Mouse (Mus musculus): ENCODE measurements at regions not wholly inside any gene's neighbourhood (a gene's known extent, or its start where the extent isn't known, plus 50 kb on each side); places are given as distances from the start of the nearest gene placed in this dataset.

- Histone ChIP-seq H3K36me3 (ENCODE audit: insufficient read depth, low read length) (no peaks in the 10 kb centered on the region), H3K4me1 (ENCODE audit: insufficient read depth, low read depth, low read length) (no peaks in the 10 kb centered on the region), H3K27me3 (replicated peaks; ENCODE audit: insufficient read depth, low read length) (no peaks in the 10 kb centered on the region), H3K4me2 (replicated peaks; ENCODE audit: low read depth, low read length) (no peak overlapping the region), H3K4me3 (ENCODE audit: low read depth, low read length) (no peak overlapping the region), H3K9ac (replicated peaks; ENCODE audit: low read depth) (no peak overlapping the region), H3K9me3 (ENCODE audit: low read length) (no peaks in the 10 kb centered on the region), H3K27ac (ENCODE audit: low read length) (no peak overlapping the region)
- TF ChIP-seq CTCF (IDR thresholded peaks at IDR 0.05) (no peak), EP300 (IDR thresholded peaks at IDR 0.05) (no peak)
- ATAC-seq (no peak), DNase-seq (ENCODE audit: low spot score) (no peak)
These were observed 1018.4 kb downstream of the Car8 start for GRCm38 (mm10) chr4:7220426-7220825.

DNA sequence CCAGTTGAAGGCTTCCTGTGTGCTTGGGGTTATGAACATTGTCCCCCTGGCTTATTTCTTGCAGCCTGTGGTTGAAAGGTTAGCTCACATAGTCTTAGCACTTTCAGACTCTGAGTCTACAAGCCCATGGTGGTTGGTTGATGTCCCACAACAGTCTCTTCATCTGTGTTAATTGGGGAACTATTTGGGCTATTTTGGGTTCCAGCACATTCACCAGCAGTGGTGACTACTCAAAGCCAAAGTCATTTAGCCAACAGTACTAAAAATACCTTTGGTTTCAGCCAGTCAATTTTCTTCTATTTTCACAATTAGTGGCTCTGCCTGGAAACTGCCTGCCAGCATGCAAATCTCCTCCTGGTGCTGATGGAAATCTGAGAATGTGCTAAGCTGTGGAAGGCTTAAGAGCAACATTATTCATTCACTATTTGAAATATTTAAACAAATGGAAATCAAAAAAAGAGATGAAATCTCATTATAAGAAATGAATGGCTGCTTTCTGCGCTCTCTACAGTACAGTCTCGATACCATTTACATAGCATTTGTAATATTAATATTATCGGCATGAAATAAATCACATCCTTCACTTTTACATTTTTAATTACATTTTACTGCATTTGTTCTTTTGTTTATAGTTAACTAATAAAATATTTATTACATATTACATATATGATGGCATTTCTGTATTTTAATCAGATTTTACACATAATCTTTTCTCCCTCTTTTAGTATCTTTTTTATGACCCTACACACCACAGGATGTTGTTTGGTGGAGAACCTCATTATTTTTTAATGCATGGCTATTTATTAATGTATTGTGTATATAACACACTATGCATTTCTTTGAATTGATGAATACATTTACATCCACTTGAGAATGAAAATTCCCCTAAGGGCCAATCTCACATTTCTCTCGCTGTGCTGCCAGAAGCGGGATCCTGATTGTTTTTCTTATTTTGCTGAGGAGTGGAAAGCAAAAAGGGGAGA is 1023.5 kb downstream of the Car8 start:
- Histone ChIP-seq H3K4me2 (replicated peaks; ENCODE audit: low read depth, low read length) (no peak overlapping the region), H3K36me3 (ENCODE audit: insufficient read depth, low read length) (no peaks in the 10 kb centered on the region), H3K27ac (ENCODE audit: low read length) (no peak overlapping the region), H3K9ac (replicated peaks; ENCODE audit: low read depth) (no peak overlapping the region), H3K4me3 (ENCODE audit: low read depth, low read length) (no peak overlapping the region), H3K9me3 (ENCODE audit: low read length) (no peaks in the 10 kb centered on the region), H3K27me3 (replicated peaks; ENCODE audit: insufficient read depth, low read length) (no peaks in the 10 kb centered on the region), H3K4me1 (ENCODE audit: insufficient read depth, low read depth, low read length) (no peaks in the 10 kb centered on the region)
- DNase-seq (ENCODE audit: low spot score), result no peak
- TF ChIP-seq CTCF (IDR thresholded peaks at IDR 0.05) (no peak), EP300 (IDR thresholded peaks at IDR 0.05) (no peak)
- 92% methylated on average over 5 of the region's 5 CpGs for WGBS
- no peak for ATAC-seq

DNA sequence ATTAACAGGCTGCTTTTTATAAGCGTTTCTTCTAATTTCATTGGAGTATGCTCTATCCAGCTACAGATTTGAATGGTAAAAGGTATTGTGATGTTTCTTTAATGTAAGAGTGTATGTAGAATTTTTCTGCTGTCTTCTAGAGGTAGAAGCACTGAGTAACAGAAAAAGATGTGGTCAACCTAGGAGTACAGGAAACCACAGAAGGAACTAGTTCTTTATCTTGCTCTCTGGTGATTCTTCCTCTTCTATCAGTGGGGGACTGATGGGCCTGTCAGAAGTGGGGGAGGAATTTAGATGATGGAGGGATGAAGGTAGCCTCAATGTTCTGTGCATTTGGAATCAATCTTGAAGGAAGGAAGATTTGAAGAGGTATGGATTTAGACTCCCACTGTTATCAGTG is 1031.9 kb downstream of the Car8 start:
- H3K27me3 ChIP-seq (replicated peaks; ENCODE audit: insufficient read depth, low read length), result no peaks in the 10 kb centered on the region
- H3K9ac ChIP-seq (replicated peaks; ENCODE audit: low read depth), result no peak overlapping the region
- H3K36me3 ChIP-seq (ENCODE audit: insufficient read depth, low read length), result no peaks in the 10 kb centered on the region
- H3K27ac ChIP-seq (ENCODE audit: low read length), result no peak overlapping the region
- WGBS, result 83% methylated on average over 1 of the region's 1 CpGs
- H3K4me3 ChIP-seq (ENCODE audit: low read depth, low read length), result no peak overlapping the region
- no peak overlapping the region for H3K4me2 ChIP-seq (replicated peaks; ENCODE audit: low read depth, low read length)
- H3K9me3 ChIP-seq (ENCODE audit: low read length), result no peaks in the 10 kb centered on the region
- no peaks in the 10 kb centered on the region for H3K4me1 ChIP-seq (ENCODE audit: insufficient read depth, low read depth, low read length)
- TF ChIP-seq CTCF (IDR thresholded peaks at IDR 0.05) (no peak), EP300 (IDR thresholded peaks at IDR 0.05) (no peak)
- DNase-seq (ENCODE audit: low spot score) (no peak), ATAC-seq (no peak)

DNA sequence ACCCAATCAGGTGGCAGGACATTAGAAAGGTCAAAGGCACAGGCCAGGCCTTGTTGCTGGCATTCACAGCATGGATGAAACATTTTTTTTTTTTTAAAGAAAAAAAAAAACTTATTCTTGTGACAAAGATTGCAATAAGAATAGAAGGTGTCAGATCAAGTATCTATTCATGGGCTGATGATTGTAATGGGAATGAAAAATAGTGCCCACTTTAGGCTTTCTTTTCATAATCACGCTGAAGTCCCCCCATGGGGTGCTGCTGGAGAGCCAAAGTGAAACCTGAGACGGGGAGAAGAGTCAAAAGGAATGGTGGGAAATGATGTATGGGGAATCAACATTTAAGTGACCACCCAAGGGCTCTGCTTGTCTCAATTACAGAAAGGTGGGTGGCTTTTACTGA is 1037.0 kb downstream of the Car8 start:
- H3K36me3 ChIP-seq (ENCODE audit: insufficient read depth, low read length), result no peaks in the 10 kb centered on the region
- ATAC-seq (no peak), DNase-seq (ENCODE audit: low spot score) (no peak)
- no peaks in the 10 kb centered on the region for H3K9me3 ChIP-seq (ENCODE audit: low read length)
- WGBS, result 57% methylated on average over 2 of the region's 2 CpGs
- no peak for TF ChIP-seq EP300 (IDR thresholded peaks at IDR 0.05)
- no peak for TF ChIP-seq CTCF (IDR thresholded peaks at IDR 0.05)
- H3K27ac ChIP-seq (ENCODE audit: low read length), result no peak overlapping the region
- H3K27me3 ChIP-seq (replicated peaks; ENCODE audit: insufficient read depth, low read length), result no peaks in the 10 kb centered on the region
- H3K4me3 ChIP-seq (ENCODE audit: low read depth, low read length), result no peak overlapping the region
- no peaks in the 10 kb centered on the region for H3K4me1 ChIP-seq (ENCODE audit: insufficient read depth, low read depth, low read length)
- H3K4me2 ChIP-seq (replicated peaks; ENCODE audit: low read depth, low read length), result no peak overlapping the region
- no peak overlapping the region for H3K9ac ChIP-seq (replicated peaks; ENCODE audit: low read depth)

DNA sequence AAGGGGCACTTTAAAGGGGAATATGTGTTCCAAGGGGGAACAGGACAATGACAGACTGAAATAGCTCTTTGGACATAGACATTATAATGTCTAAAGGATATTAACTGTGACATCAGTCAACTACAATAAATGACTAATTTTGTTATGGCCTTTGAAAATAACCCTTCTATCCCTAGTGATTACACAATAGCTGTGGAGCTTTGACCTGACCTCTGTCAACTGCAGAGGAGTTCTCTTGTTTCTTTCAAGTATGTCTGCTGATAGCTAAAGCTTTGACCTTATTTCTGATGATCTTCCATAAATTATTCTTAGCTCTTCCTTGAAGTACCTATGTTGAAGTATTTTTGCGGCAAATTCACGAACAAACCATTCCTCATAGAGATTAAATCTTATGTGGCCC is 1038.9 kb downstream of the Car8 start:
- Histone ChIP-seq H3K36me3 (ENCODE audit: insufficient read depth, low read length) (no peaks in the 10 kb centered on the region), H3K4me3 (ENCODE audit: low read depth, low read length) (no peak overlapping the region), H3K4me2 (replicated peaks; ENCODE audit: low read depth, low read length) (no peak overlapping the region), H3K9ac (replicated peaks; ENCODE audit: low read depth) (no peak overlapping the region), H3K9me3 (ENCODE audit: low read length) (no peaks in the 10 kb centered on the region), H3K4me1 (ENCODE audit: insufficient read depth, low read depth, low read length) (no peaks in the 10 kb centered on the region), H3K27ac (ENCODE audit: low read length) (no peak overlapping the region), H3K27me3 (replicated peaks; ENCODE audit: insufficient read depth, low read length) (no peaks in the 10 kb centered on the region)
- DNase-seq (ENCODE audit: low spot score), result no peak
- TF ChIP-seq CTCF (IDR thresholded peaks at IDR 0.05) (no peak), EP300 (IDR thresholded peaks at IDR 0.05) (no peak)
- 86% methylated on average over 2 of the region's 2 CpGs for WGBS
- no peak for ATAC-seq

DNA sequence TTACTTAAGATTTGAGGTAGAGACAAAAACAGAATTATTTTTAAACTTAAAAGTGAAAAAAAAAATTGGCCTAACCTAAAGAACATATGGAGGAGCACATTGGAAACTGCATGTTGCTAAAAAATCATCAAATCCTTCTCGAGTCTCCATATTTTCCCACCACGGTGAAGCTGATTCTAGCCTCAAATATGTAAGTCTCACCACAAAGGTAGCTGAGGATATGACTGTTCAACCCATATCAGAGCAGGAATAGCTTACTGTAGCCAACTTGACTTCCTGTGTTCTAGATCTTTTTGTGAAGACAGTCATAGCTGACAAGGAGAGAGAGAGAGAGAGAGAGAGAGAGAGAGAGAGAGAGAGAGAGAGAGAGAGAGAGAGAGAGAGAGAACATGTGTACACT is 1039.8 kb downstream of the Car8 start:
- TF ChIP-seq CTCF (IDR thresholded peaks at IDR 0.05), result no peak
- TF ChIP-seq EP300 (IDR thresholded peaks at IDR 0.05), result no peak
- DNase-seq (ENCODE audit: low spot score), result no peak
- Histone ChIP-seq H3K36me3 (ENCODE audit: insufficient read depth, low read length) (no peaks in the 10 kb centered on the region), H3K9me3 (ENCODE audit: low read length) (no peaks in the 10 kb centered on the region), H3K27ac (ENCODE audit: low read length) (no peak overlapping the region), H3K9ac (replicated peaks; ENCODE audit: low read depth) (no peak overlapping the region), H3K27me3 (replicated peaks; ENCODE audit: insufficient read depth, low read length) (no peaks in the 10 kb centered on the region), H3K4me2 (replicated peaks; ENCODE audit: low read depth, low read length) (no peak overlapping the region), H3K4me3 (ENCODE audit: low read depth, low read length) (no peak overlapping the region), H3K4me1 (ENCODE audit: insufficient read depth, low read depth, low read length) (no peaks in the 10 kb centered on the region)
- no peak for ATAC-seq
- 81% methylated on average over 2 of the region's 2 CpGs for WGBS

Data from lung, postnatal 0 days (tissue).